Mouse (Mus musculus) forebrain, embryonic 12.5 days (tissue): ENCODE measurements at regions not wholly inside any gene's neighbourhood (a gene's known extent, or its start where the extent isn't known, plus 50 kb on each side); places are given as distances from the start of the nearest gene placed in this dataset.

ENCODE experiments used
- ATAC-seq: fragments of 200-750 bp; cut with Nextera tagmentation; 2 replicates; pipeline ENCODE4 v1.8.0; 2017; ENCODE audit warnings: moderate TSS enrichment; ENCODE audit not compliant: low FRiP score
- H3K27ac ChIP-seq: fragments of 300-500 bp; sonication (generic); 2 replicates; pipeline ENCODE4 v1.5.1; 2016; ENCODE audit warnings: mild to moderate bottlenecking
- H3K27me3 ChIP-seq: fragments of 300-500 bp; sonication (generic); 2 replicates; pipeline ENCODE4 v1.6.1; 2016; ENCODE audit warnings: mild to moderate bottlenecking
- H3K36me3 ChIP-seq: fragments of 300-500 bp; sonication (generic); replicated peaks from 2 replicates; pipeline ENCODE4 v1.6.1; 2016; ENCODE audit warnings: mild to moderate bottlenecking
- H3K4me1 ChIP-seq: fragments of 300-500 bp; sonication (generic); 2 replicates; pipeline ENCODE4 v1.6.1; 2016
- H3K4me2 ChIP-seq: fragments of 300-500 bp; sonication (generic); 2 replicates; pipeline ENCODE4 v1.6.1; 2016; ENCODE audit warnings: mild to moderate bottlenecking, moderate library complexity
- H3K4me3 ChIP-seq: fragments of 300-500 bp; sonication (generic); replicated peaks from 2 replicates; pipeline ENCODE4 v1.5.1; 2016; ENCODE audit warnings: mild to moderate bottlenecking
- H3K9ac ChIP-seq: fragments of 300-500 bp; sonication (generic); 2 replicates; pipeline ENCODE4 v1.6.1; 2016; ENCODE audit warnings: mild to moderate bottlenecking
- H3K9me3 ChIP-seq: fragments of 300-500 bp; sonication (generic); 2 replicates; pipeline ENCODE4 v1.6.1; 2016
- WGBS: fragments of 180-500 bp; shearing (Covaris S2); methylation state at CpG from one replicate; pipeline ENCODE4 v1.1.7; 2016; 5-methylcytosine and 5-hydroxymethylcytosine counted together

GRCm38 (mm10) chr5:120286787-120287186, 144.7 kb upstream of the Lhx5 start:
- Histone ChIP-seq H3K36me3 (no peaks in the 10 kb centered on the region), H3K9ac (no peak overlapping the region), H3K9me3 (no peaks in the 10 kb centered on the region), H3K4me2 (no peak overlapping the region), H3K27me3 (peaks cover 72% of the 10 kb centered on the region), H3K27ac (no peak overlapping the region), H3K4me1 (peaks cover 39% of the 10 kb centered on the region), H3K4me3 (no peak overlapping the region)
- ATAC-seq, result no peak
- 86% methylated on average over 4 of the region's 4 CpGs for WGBS

- peaks cover 72% of the 10 kb centered on the region for H3K27me3 ChIP-seq
- peak; percentile 76 for ATAC-seq
- no peaks in the 10 kb centered on the region for H3K36me3 ChIP-seq
- H3K9me3 ChIP-seq, result no peaks in the 10 kb centered on the region
- H3K4me1 ChIP-seq, result peaks cover 37% of the 10 kb centered on the region
- H3K4me2 ChIP-seq, result peak overlapping the region; percentile 38
- WGBS, result 2% methylated on average over 23 of the region's 23 CpGs
- peak overlapping the region; percentile 13; the same call in 1 of the 2 replicates for H3K4me3 ChIP-seq
- H3K27ac ChIP-seq, result peak overlapping the region; percentile 71
- no peak overlapping the region; the same call in 1 of the 2 replicates for H3K9ac ChIP-seq
These were observed 143.3 kb upstream of the Lhx5 start for GRCm38 (mm10) chr5:120288036-120288684.

GRCm38 (mm10) chr5:120294526-120295078, 136.9 kb upstream of the Lhx5 start:
- H3K4me1 ChIP-seq, result peaks cover 19% of the 10 kb centered on the region
- H3K27me3 ChIP-seq, result peaks cover 63% of the 10 kb centered on the region
- H3K4me3 ChIP-seq, result no peak overlapping the region
- no peak for ATAC-seq
- 0 out of 2 replicates have a peak overlapping the region, but pooled peaks have one; percentile 7 for H3K9ac ChIP-seq
- H3K9me3 ChIP-seq, result no peaks in the 10 kb centered on the region
- no peak overlapping the region for H3K4me2 ChIP-seq
- H3K36me3 ChIP-seq, result no peaks in the 10 kb centered on the region
- 40% methylated on average over 16 of the region's 16 CpGs for WGBS
- H3K27ac ChIP-seq, result no peak overlapping the region

DNA sequence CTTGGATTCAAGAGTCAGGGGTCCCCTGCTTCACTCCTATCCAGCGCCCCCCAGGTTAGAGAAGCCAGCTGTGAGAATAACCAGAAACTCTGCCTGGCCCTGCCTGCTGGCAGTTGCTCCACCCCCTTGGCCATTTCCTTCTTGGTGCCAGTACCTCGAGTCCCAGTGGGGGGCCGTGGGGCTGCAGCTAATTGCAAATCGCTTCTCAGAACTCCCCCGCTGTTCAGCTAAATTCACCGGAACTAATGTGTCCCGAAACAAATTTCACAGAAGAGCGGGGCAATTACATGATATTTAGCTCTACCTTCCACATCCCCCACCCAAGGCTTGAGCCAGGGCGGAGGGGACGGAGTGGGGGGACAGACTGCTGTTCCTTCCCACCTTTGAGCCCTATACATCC, 134.3 kb upstream of the Lhx5 start:
- H3K9me3 ChIP-seq, result no peaks in the 10 kb centered on the region
- no peak overlapping the region for H3K27ac ChIP-seq
- peaks cover 76% of the 10 kb centered on the region for H3K27me3 ChIP-seq
- H3K4me3 ChIP-seq, result no peak overlapping the region
- H3K4me1 ChIP-seq, result peaks cover 40% of the 10 kb centered on the region
- no peaks in the 10 kb centered on the region for H3K36me3 ChIP-seq
- H3K9ac ChIP-seq, result no peak overlapping the region
- no peak for ATAC-seq
- 3% methylated on average over 10 of the region's 10 CpGs for WGBS
- H3K4me2 ChIP-seq, result no peak overlapping the region

DNA sequence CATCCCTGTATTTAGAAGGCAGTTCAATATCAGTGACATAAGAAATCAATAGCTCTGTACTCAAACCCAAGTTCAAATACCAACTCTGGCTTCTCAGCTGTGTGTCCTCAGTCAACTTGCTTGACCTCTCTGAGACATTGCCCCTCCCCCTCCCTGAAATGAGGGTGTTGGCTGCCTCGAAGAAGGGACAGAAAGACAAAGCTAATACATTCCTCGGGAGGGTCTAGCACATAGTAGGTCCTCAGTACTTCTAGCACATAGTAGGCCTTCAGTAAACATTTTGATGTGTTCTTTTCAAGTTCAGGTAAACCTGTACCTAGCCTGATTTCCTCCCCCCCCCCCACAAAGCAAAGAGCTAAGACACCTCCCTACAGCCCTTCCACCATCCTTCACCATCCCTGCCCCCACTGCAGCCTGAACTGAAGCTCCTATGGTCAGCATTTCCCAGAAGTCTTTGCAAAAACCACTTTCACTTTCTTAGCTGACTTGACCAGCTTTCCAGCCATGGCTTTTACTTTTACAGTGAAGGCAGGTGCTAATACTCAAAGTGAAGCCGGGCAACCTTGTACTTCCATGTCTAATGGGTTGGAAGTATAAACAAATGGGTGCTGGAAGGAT, 133.7 kb upstream of the Lhx5 start:
- Histone ChIP-seq H3K27ac (no peak overlapping the region), H3K4me2 (no peak overlapping the region), H3K4me3 (no peak overlapping the region), H3K4me1 (peaks cover 46% of the 10 kb centered on the region), H3K9ac (no peak overlapping the region), H3K9me3 (no peaks in the 10 kb centered on the region), H3K27me3 (peaks cover 76% of the 10 kb centered on the region), H3K36me3 (no peaks in the 10 kb centered on the region)
- ATAC-seq, result no peak
- WGBS, result 45% methylated on average over 3 of the region's 3 CpGs

DNA sequence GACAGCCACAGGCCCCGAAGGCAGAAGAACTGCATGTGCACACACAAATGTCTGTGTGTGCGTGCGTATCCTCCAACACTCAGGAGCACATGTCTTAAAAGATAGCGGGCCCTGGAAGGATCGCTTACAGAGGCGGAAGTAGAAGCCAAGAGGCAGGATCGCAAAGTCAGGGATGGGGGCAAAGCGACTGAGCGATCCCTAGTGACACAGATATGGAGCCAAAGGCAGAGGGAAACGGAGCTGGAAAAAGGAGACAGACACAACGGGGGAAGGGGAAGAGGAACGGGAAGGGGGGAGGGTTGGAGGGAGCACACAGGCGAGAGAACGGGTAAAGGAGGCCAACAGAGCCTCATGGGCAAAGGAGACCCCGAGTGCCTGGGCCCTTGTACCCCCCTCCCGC, 129.8 kb upstream of the Lhx5 start:
- no peak for ATAC-seq
- H3K4me1 ChIP-seq, result peaks cover 56% of the 10 kb centered on the region

GRCm38 (mm10) chr5:120302307-120302706, 129.2 kb upstream of the Lhx5 start:
- Histone ChIP-seq H3K4me1 (peaks cover 50% of the 10 kb centered on the region), H3K27ac (0 out of 2 replicates have a peak overlapping the region, but pooled peaks have one; percentile 31), H3K27me3 (peaks cover 83% of the 10 kb centered on the region), H3K9me3 (no peaks in the 10 kb centered on the region), H3K9ac (peak overlapping the region; percentile 48), H3K4me2 (peak overlapping the region; percentile 53), H3K4me3 (peak overlapping the region; percentile 34), H3K36me3 (no peaks in the 10 kb centered on the region)
- WGBS, result under 1% methylated on average over 46 of the region's 47 CpGs
- peak; percentile 9 for ATAC-seq

More for the DNA sequence above, 129.8 kb upstream of the Lhx5 start:
- peak overlapping the region; percentile 53 for H3K4me2 ChIP-seq
- H3K4me3 ChIP-seq, result peak overlapping the region; percentile 34
- no peak overlapping the region for H3K27ac ChIP-seq
- no peaks in the 10 kb centered on the region for H3K36me3 ChIP-seq
- 4% methylated on average over 16 of the region's 16 CpGs for WGBS
- no peaks in the 10 kb centered on the region for H3K9me3 ChIP-seq
- peak overlapping the region; percentile 48 for H3K9ac ChIP-seq
- peaks cover 88% of the 10 kb centered on the region for H3K27me3 ChIP-seq

GRCm38 (mm10) chr5:120304295-120304701, 127.2 kb upstream of the Lhx5 start:
- H3K36me3 ChIP-seq, result no peaks in the 10 kb centered on the region
- H3K4me1 ChIP-seq, result peaks cover 47% of the 10 kb centered on the region
- H3K27ac ChIP-seq, result peak overlapping the region; percentile 63
- H3K27me3 ChIP-seq, result peaks cover 79% of the 10 kb centered on the region
- peak overlapping the region; percentile 45 for H3K4me2 ChIP-seq
- H3K4me3 ChIP-seq, result 0 out of 2 replicates have a peak overlapping the region, but pooled peaks have one; percentile 11
- peak; percentile 74 for ATAC-seq
- peak overlapping the region; percentile 36 for H3K9ac ChIP-seq
- no peaks in the 10 kb centered on the region for H3K9me3 ChIP-seq
- WGBS, result 4% methylated on average over 13 of the region's 13 CpGs

- ATAC-seq, result no peak
- WGBS, result 91% methylated on average over 6 of the region's 6 CpGs
- Histone ChIP-seq H3K4me2 (no peak overlapping the region), H3K27ac (no peak overlapping the region), H3K27me3 (peaks cover 33% of the 10 kb centered on the region), H3K36me3 (no peaks in the 10 kb centered on the region), H3K4me1 (peaks cover 2% of the 10 kb centered on the region; the same call in 1 of the 2 replicates), H3K4me3 (no peak overlapping the region), H3K9me3 (peaks cover 5% of the 10 kb centered on the region; the same call in 1 of the 2 replicates), H3K9ac (no peak overlapping the region)
These were observed 119.2 kb upstream of the Lhx5 start for GRCm38 (mm10) chr5:120312299-120312698.

- Histone ChIP-seq H3K27ac (no peak overlapping the region), H3K4me3 (no peak overlapping the region), H3K4me2 (no peak overlapping the region), H3K27me3 (peaks cover 26% of the 10 kb centered on the region; the same call in 1 of the 2 replicates), H3K36me3 (no peaks in the 10 kb centered on the region), H3K9ac (no peak overlapping the region), H3K9me3 (peaks cover 5% of the 10 kb centered on the region; the same call in 1 of the 2 replicates), H3K4me1 (peaks cover 2% of the 10 kb centered on the region; the same call in 1 of the 2 replicates)
- ATAC-seq, result no peak
- 83% methylated on average over 6 of the region's 6 CpGs for WGBS
These were observed 117.5 kb upstream of the Lhx5 start for GRCm38 (mm10) chr5:120313984-120314383.

GRCm38 (mm10) chr5:120315116-120315515, 116.4 kb upstream of the Lhx5 start:
- Histone ChIP-seq H3K4me2 (no peak overlapping the region), H3K27me3 (peaks cover 27% of the 10 kb centered on the region; the same call in 1 of the 2 replicates), H3K9me3 (peaks cover 5% of the 10 kb centered on the region; the same call in 1 of the 2 replicates), H3K9ac (no peak overlapping the region), H3K27ac (no peak overlapping the region), H3K4me3 (no peak overlapping the region), H3K36me3 (no peaks in the 10 kb centered on the region), H3K4me1 (peaks cover 2% of the 10 kb centered on the region; the same call in 1 of the 2 replicates)
- ATAC-seq, result no peak
- 73% methylated on average over 8 of the region's 8 CpGs for WGBS

DNA sequence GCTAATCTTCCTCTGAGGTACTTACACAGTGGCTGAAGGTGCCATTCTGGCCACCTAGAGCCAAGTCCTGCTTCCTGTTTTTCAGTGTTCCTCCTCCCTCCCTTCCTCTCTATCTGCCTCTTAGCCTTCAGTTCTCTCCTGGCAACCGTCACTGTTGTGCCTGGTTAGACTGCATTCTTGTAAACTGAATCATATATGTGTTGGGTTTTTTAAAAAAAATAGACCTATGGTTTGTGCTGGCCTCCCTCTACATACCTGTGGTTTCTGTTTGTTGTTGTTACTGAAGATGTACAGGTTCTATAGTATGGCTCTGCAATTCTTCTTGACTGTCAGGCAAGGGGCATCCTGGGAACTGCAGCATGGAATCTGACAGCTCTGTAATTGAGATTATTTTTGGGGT, 112.5 kb upstream of the Lhx5 start:
- H3K27me3 ChIP-seq, result peaks cover 24% of the 10 kb centered on the region; the same call in 1 of the 2 replicates
- no peak for ATAC-seq
- H3K4me2 ChIP-seq, result no peak overlapping the region
- no peak overlapping the region for H3K9ac ChIP-seq
- H3K27ac ChIP-seq, result no peak overlapping the region
- WGBS, result 40% methylated on average over 1 of the region's 1 CpGs
- H3K4me1 ChIP-seq, result peaks cover 19% of the 10 kb centered on the region
- no peaks in the 10 kb centered on the region for H3K9me3 ChIP-seq
- H3K36me3 ChIP-seq, result no peaks in the 10 kb centered on the region
- no peak overlapping the region for H3K4me3 ChIP-seq
